Mouse (Mus musculus): ENCODE data around the gene Clip1. TPM values are rescaled to one million over a fixed set of nuclear protein-coding genes. Genes with fewer than 3 reads are reported as not detected.

Gene Clip1
- polyA plus RNA-seq, 1 experiment from 2014 or later = 41.4 TPM

GRCm38 (mm10) chr5:123580043-123580442 lies 104.4 kb downstream of the Clip1 start:
- no peak for ATAC-seq (ENCODE audit: insufficient read depth, low FRiP score, low read depth)
- H3K9ac ChIP-seq = no peak overlapping the region
- H3K9me3 ChIP-seq = no peaks in the 10 kb centered on the region
- no peak overlapping the region for H3K27ac ChIP-seq
- no peak overlapping the region for H3K4me3 ChIP-seq (replicated peaks)
- 80% methylated on average over 6 of the region's 6 CpGs for WGBS
- peaks cover 28% of the 10 kb centered on the region for H3K36me3 ChIP-seq
- no peaks in the 10 kb centered on the region for H3K27me3 ChIP-seq (replicated peaks)
- H3K4me2 ChIP-seq = no peak overlapping the region
- H3K4me1 ChIP-seq = no peaks in the 10 kb centered on the region

DNA sequence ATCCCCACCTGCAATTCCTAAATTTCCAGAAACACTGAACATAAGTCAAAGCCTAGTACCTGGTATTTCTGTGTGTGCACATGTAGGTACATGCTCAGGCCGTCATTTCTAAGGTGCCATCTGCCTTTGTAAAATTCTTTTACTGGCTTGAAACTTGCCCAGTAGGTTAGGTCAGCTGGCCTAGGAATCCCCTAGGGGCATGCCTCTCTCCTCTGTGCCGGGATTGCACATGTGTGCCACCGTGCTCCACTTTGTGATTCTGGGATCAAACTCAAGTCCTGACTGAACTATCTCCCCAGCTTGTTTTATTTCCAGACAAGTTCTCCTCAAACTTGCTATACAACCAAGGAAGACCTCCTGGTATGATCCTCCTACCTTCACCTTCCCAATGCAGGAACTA lies 107.7 kb downstream of the Clip1 start:
- 92% methylated on average over 3 of the region's 3 CpGs for WGBS
- ATAC-seq (ENCODE audit: insufficient read depth, low FRiP score, low read depth) = no peak

DNA sequence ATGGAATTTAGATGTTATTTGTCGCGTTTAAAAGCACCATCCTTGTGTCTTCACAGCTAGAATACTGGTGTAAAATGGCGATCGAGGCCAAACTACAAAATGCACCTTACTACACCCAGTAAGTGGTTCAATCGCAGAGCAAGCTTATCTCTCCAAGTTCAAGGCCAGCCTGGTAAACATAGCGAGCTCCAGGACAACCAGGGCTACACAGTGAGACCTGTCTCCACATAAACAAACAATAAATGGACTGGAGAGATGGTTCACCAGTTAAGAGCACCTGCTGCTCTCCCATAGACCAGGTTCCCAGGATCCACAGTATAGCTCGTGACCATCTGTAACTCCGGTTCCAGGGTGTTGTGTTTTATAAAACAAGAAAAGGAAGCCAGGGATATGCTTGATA lies 111.1 kb downstream of the Clip1 start:
- 63% methylated on average over 8 of the region's 8 CpGs for WGBS
- no peak; the same call in 1 of the 2 replicates for ATAC-seq (ENCODE audit: insufficient read depth, low FRiP score, low read depth)
- H3K9ac ChIP-seq = no peak overlapping the region

More for the DNA sequence above, 107.7 kb downstream of the Clip1 start:
- Histone ChIP-seq H3K4me3 (replicated peaks) (no peak overlapping the region), H3K27ac (no peak overlapping the region), H3K4me2 (no peak overlapping the region), H3K27me3 (replicated peaks) (no peaks in the 10 kb centered on the region), H3K36me3 (peaks cover 18% of the 10 kb centered on the region), H3K9me3 (no peaks in the 10 kb centered on the region), H3K9ac (no peak overlapping the region), H3K4me1 (0 out of 2 replicates have a peak, but pooled peaks cover 4% of the 10 kb centered on the region)

GRCm38 (mm10) chr5:123572357-123573186 lies 111.8 kb downstream of the Clip1 start, which contains the start of gene Vps33a:
TSS of gene Vps33a (minus strand) at chr5:123573038.
- H3K9ac ChIP-seq = peak within 1 kb of the TSS; percentile 47
- 0 out of 2 replicates have a peak within 1 kb of the TSS, but pooled peaks have one; percentile 52 for H3K27ac ChIP-seq
- H3K4me1 ChIP-seq = 0 out of 2 replicates have a peak, but pooled peaks cover 4% of the 10 kb centered on the region
- no peaks in the 10 kb centered on the region for H3K9me3 ChIP-seq
- WGBS = under 1% methylated on average over 54 of the region's 54 CpGs
- no peaks in the 10 kb centered on the region for H3K27me3 ChIP-seq (replicated peaks)
- peak within 1 kb of the TSS; percentile 85 for H3K4me2 ChIP-seq
- peak within 1 kb of the TSS; percentile 83 for H3K4me3 ChIP-seq (replicated peaks)
- ATAC-seq (ENCODE audit: insufficient read depth, low FRiP score, low read depth) = peak; percentile 91
- H3K36me3 ChIP-seq = peaks cover 4% of the 10 kb centered on the region; the same call in 1 of the 2 replicates

More for the DNA sequence above, 111.1 kb downstream of the Clip1 start:
- peak overlapping the region; percentile 85 for H3K4me2 ChIP-seq
- no peaks in the 10 kb centered on the region for H3K27me3 ChIP-seq (replicated peaks)
- H3K36me3 ChIP-seq = no peaks in the 10 kb centered on the region; the same call in 1 of the 2 replicates
- no peak overlapping the region for H3K27ac ChIP-seq
- H3K9me3 ChIP-seq = no peaks in the 10 kb centered on the region
- peak overlapping the region; percentile 83 for H3K4me3 ChIP-seq (replicated peaks)
- 0 out of 2 replicates have a peak, but pooled peaks cover 4% of the 10 kb centered on the region for H3K4me1 ChIP-seq

GRCm38 (mm10) chr5:123561128-123561527 lies 123.3 kb downstream of the Clip1 start:
- Histone ChIP-seq H3K36me3 (peaks cover 40% of the 10 kb centered on the region; the same call in 1 of the 2 replicates), H3K9ac (no peak overlapping the region), H3K4me3 (replicated peaks) (no peak overlapping the region), H3K4me2 (no peak overlapping the region), H3K9me3 (no peaks in the 10 kb centered on the region), H3K4me1 (no peaks in the 10 kb centered on the region), H3K27me3 (replicated peaks) (no peaks in the 10 kb centered on the region), H3K27ac (no peak overlapping the region)
- no peak for ATAC-seq (ENCODE audit: insufficient read depth, low FRiP score, low read depth)
- WGBS = 92% methylated on average over 11 of the region's 11 CpGs

DNA sequence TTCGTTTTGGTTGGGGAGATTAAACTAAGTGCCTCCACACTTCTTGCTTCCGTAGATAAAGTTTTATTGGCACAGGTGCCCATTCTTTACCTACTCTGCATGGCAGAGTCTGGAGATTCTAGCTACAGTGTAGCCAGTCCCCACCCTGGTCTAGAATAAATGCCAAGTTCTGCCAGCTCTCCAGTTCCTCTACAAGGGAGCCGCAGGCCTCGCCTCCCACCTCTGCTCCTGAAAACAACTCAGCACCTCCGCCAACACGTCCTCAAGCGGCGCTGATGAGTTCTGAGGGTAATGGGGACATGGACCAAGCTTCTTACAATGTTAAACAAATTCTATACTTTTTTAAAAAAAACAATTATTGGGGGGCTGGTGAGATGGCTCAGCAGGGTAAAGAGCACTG lies 124.8 kb downstream of the Clip1 start:
- 89% methylated on average over 8 of the region's 8 CpGs for WGBS
- no peak for ATAC-seq (ENCODE audit: insufficient read depth, low FRiP score, low read depth)
- Histone ChIP-seq H3K9me3 (no peaks in the 10 kb centered on the region), H3K27ac (no peak overlapping the region), H3K27me3 (replicated peaks) (no peaks in the 10 kb centered on the region), H3K4me2 (no peak overlapping the region), H3K4me1 (no peaks in the 10 kb centered on the region), H3K4me3 (replicated peaks) (no peak overlapping the region), H3K9ac (no peak overlapping the region), H3K36me3 (peaks cover 35% of the 10 kb centered on the region; the same call in 1 of the 2 replicates)

DNA sequence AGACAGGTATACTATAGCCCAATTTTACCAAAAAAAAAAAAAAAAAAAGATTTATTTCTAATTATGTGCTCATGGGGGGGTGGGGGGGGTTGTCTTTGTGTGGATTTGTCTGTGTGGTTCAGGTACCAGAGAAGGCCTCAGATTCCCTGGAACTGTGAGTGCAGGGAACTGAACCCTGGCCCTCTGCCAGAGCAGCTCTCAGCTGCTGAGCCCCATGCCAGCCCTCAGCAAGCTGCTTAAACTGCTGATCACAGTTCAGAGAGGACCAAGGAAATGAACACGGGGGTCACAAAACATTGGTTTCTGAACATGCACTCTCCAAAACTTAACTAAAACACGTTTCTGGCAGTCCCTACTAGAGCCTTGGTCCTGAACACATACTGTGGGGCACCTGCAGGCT lies 128.0 kb downstream of the Clip1 start:
- Histone ChIP-seq H3K9me3 (no peaks in the 10 kb centered on the region), H3K27me3 (replicated peaks) (no peaks in the 10 kb centered on the region), H3K4me1 (no peaks in the 10 kb centered on the region), H3K36me3 (peaks cover 9% of the 10 kb centered on the region; the same call in 1 of the 2 replicates), H3K4me2 (no peak overlapping the region), H3K27ac (no peak overlapping the region), H3K4me3 (replicated peaks) (no peak overlapping the region), H3K9ac (no peak overlapping the region)
- no peak for ATAC-seq (ENCODE audit: insufficient read depth, low FRiP score, low read depth)
- WGBS = 71% methylated on average over 2 of the region's 2 CpGs

- 81% methylated on average over 7 of the region's 7 CpGs for WGBS
- ATAC-seq (ENCODE audit: insufficient read depth, low FRiP score, low read depth) = peak; percentile 53; the same call in 1 of the 2 replicates
- H3K4me3 ChIP-seq (replicated peaks) = no peak overlapping the region
- no peaks in the 10 kb centered on the region for H3K27me3 ChIP-seq (replicated peaks)
- no peaks in the 10 kb centered on the region for H3K9me3 ChIP-seq
- no peak overlapping the region for H3K9ac ChIP-seq
- H3K27ac ChIP-seq = no peak overlapping the region
- no peak overlapping the region for H3K4me2 ChIP-seq
- no peaks in the 10 kb centered on the region for H3K4me1 ChIP-seq
- peaks cover 5% of the 10 kb centered on the region; the same call in 1 of the 2 replicates for H3K36me3 ChIP-seq
Measured at GRCm38 (mm10) chr5:123555693-123556092, 128.7 kb downstream of the Clip1 start.

GRCm38 (mm10) chr5:123533801-123534200 lies 150.6 kb downstream of the Clip1 start:
- Histone ChIP-seq H3K4me2 (no peak overlapping the region), H3K4me3 (replicated peaks) (no peak overlapping the region), H3K27me3 (replicated peaks) (no peaks in the 10 kb centered on the region), H3K9me3 (no peaks in the 10 kb centered on the region), H3K4me1 (no peaks in the 10 kb centered on the region), H3K27ac (no peak overlapping the region), H3K36me3 (peaks cover 28% of the 10 kb centered on the region), H3K9ac (no peak overlapping the region)
- ATAC-seq (ENCODE audit: insufficient read depth, low FRiP score, low read depth) = no peak
- 94% methylated on average over 10 of the region's 10 CpGs for WGBS

DNA sequence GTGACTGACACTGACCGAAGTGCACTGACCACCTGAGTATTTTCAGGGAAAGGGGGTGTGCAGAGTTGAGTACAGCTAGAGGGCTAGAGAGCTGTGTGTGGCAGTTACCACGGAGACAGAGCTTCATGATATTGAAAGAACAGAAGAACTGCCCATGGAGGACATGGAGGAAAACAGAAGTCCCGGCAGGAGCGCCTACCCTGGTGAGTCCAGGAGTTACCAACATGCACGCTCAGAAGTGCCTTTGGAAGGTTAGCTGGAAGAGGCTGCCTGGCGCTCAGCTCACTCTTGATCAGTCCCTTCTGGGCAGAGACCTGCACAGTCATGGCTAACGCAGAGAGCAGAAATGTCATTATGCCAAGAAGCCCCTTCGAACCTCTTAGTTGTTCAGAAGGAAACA lies 154.4 kb downstream of the Clip1 start:
- H3K4me3 ChIP-seq (replicated peaks) = no peak overlapping the region
- no peak overlapping the region for H3K4me2 ChIP-seq
- H3K27ac ChIP-seq = no peak overlapping the region
- H3K9me3 ChIP-seq = no peaks in the 10 kb centered on the region
- 86% methylated on average over 8 of the region's 8 CpGs for WGBS
- no peaks in the 10 kb centered on the region for H3K4me1 ChIP-seq
- H3K9ac ChIP-seq = no peak overlapping the region
- ATAC-seq (ENCODE audit: insufficient read depth, low FRiP score, low read depth) = no peak
- H3K27me3 ChIP-seq (replicated peaks) = no peaks in the 10 kb centered on the region
- peaks cover 24% of the 10 kb centered on the region for H3K36me3 ChIP-seq

DNA sequence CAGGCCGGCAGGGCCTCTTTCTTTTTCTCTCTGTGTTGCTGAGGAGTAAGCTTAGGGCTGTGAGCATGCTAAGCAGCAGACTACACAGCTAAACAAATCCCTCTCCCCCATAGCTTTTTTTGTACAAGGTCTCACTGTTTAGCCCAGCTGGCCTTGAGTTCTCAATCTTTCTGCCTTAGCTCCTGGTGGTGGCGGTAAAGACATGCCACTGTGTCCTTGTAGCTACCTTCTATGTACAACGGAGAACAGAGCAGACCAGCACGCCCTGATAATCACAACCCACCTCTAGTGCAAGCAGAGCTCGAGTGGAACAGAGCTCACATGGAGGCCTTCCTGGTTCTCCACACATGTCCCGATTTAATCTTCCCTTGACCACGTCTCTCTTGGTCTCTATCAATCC lies 155.8 kb downstream of the Clip1 start:
- Histone ChIP-seq H3K9ac (no peak overlapping the region), H3K27ac (no peak overlapping the region), H3K36me3 (peaks cover 23% of the 10 kb centered on the region), H3K27me3 (replicated peaks) (no peaks in the 10 kb centered on the region), H3K9me3 (no peaks in the 10 kb centered on the region), H3K4me1 (no peaks in the 10 kb centered on the region; the same call in 1 of the 2 replicates), H3K4me3 (replicated peaks) (no peak overlapping the region), H3K4me2 (no peak overlapping the region)
- ATAC-seq (ENCODE audit: insufficient read depth, low FRiP score, low read depth) = no peak
- 73% methylated on average over 7 of the region's 7 CpGs for WGBS

Data from stomach, embryonic 15.5 days (tissue).